Mouse (Mus musculus) C2C12 (cell line): ENCODE measurements around the gene Cnot9. TPM values are rescaled to one million over a fixed set of nuclear protein-coding genes. Genes with fewer than 3 reads are reported as not detected.

ENCODE experiments used
- H3K27me3 ChIP-seq: one replicate; pipeline ENCODE4 v1.6.1; 2011; ENCODE audit not compliant: control insufficient read depth, insufficient read depth, insufficient read length
- H3K36me3 ChIP-seq: one replicate; pipeline ENCODE4 v1.6.1; 2011; ENCODE audit not compliant: control insufficient read depth, insufficient read depth
- H3K4me3 ChIP-seq: one replicate; pipeline ENCODE4 v1.5.1; 2011; ENCODE audit warnings: mild to moderate bottlenecking, control low read depth; ENCODE audit not compliant: poor library complexity, insufficient read depth, severe bottlenecking
- H3K79me2 ChIP-seq: one replicate; pipeline ENCODE4 v1.6.1; 2011; ENCODE audit not compliant: control insufficient read depth, insufficient read depth
- H3K79me3 ChIP-seq: one replicate; pipeline ENCODE4 v1.6.1; 2011; ENCODE audit warnings: low read depth, control low read depth
- H3ac ChIP-seq: one replicate; pipeline ENCODE3; 2011; ENCODE audit warnings: low read depth; ENCODE audit not compliant: control insufficient read depth, insufficient read length
- CEBPB ChIP-seq: IDR thresholded peaks from one replicate; pipeline ENCODE4 v1.6.1; 2011; ENCODE audit warnings: low read depth, mild to moderate bottlenecking, control low read depth, moderate library complexity
- CTCF ChIP-seq: IDR thresholded peaks from one replicate; pipeline ENCODE4 v1.5.1; 2011; ENCODE audit not compliant: control insufficient read depth, insufficient read depth, insufficient read length
- FOSL1 ChIP-seq: IDR thresholded peaks from one replicate; pipeline ENCODE4 v1.8.0; 2011; ENCODE audit warnings: mild to moderate bottlenecking, low read length; ENCODE audit not compliant: poor library complexity, insufficient read depth, severe bottlenecking
- MAX ChIP-seq: IDR thresholded peaks from one replicate; pipeline ENCODE4 v1.6.1; 2011; ENCODE audit warnings: mild to moderate bottlenecking, control low read depth
- MYOD1 ChIP-seq: IDR thresholded peaks from one replicate; pipeline ENCODE4 v1.6.1; 2011; ENCODE audit warnings: low read depth; ENCODE audit not compliant: control insufficient read depth, insufficient read length
- MYOG ChIP-seq: IDR thresholded peaks from one replicate; pipeline ENCODE4 v1.6.1; 2011; ENCODE audit not compliant: control insufficient read depth, insufficient read length; ENCODE audit errors: extremely low read depth
- USF1 ChIP-seq: IDR thresholded peaks from one replicate; pipeline ENCODE4 v1.6.1; 2011; ENCODE audit warnings: low read depth, mild to moderate bottlenecking, control low read depth, moderate library complexity
- polyA plus RNA-seq: library from polyadenylated mRNA; unstranded; fragments of >200 nt; fragmentation: generic; extraction: Trizol; gene quantifications from one replicate; pipeline ENCODE4 v1.2.1, GENCODE M21; 2012; ENCODE audit warnings: missing spikeins

Cnot9 gene
- polyA plus RNA-seq, 1 experiment, result 52.4 TPM

- Histone ChIP-seq H3ac (no peak overlapping the region), H3K27me3 (no peaks in the 10 kb centered on the region), H3K4me3 (no peak overlapping the region), H3K79me3 (no peaks in the 10 kb centered on the region), H3K36me3 (no peaks in the 10 kb centered on the region), H3K79me2 (no peaks in the 10 kb centered on the region)
- no peak for TF ChIP-seq MAX
- TF ChIP-seq CEBPB, result no peak
- no peak for TF ChIP-seq MYOD1
- no peak for TF ChIP-seq CTCF
- TF ChIP-seq USF1, result no peak
- no peak for TF ChIP-seq MYOG
- TF ChIP-seq FOSL1, result no peak
Measured at GRCm38 (mm10) chr1:74538650-74539049, 32.8 kb downstream of the Cnot9 start.

DNA sequence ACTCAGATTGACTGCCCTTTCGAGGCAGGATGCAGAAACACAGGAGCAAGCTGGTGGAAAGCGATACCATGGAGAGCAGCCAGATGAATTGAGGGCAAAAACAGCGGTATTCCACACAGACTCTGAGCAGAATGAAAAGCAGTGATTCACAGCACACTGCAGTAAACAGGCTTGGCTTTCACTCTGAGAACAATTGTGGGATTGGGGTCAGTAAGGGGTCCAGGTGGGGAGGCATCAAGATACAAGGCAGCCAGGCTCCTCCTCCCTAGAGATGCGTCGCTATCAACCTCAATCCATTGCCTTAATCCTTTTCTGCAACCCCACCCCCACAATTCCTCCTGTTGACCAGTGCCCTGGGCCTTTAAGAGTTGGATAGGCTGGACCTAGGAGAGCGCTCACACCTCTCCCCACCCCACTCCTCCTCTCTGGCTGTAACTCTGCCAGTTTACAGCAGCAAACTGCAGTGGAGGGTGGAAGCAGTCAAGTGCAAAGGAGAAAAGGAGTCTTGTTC lies 36.6 kb downstream of the Cnot9 start, which contains the start of gene Plcd4:
Plcd4 (plus strand) TSS at position 438 of the 511 bp plus-strand sequence.
- Histone ChIP-seq H3ac (no peak within 1 kb of the TSS), H3K79me2 (no peaks in the 10 kb centered on the region), H3K36me3 (no peaks in the 10 kb centered on the region), H3K4me3 (no peak within 1 kb of the TSS), H3K27me3 (peaks cover 9% of the 10 kb centered on the region), H3K79me3 (no peaks in the 10 kb centered on the region)
- no peak for TF ChIP-seq CTCF
- TF ChIP-seq MYOG, result no peak
- no peak for TF ChIP-seq USF1
- TF ChIP-seq MAX, result no peak
- TF ChIP-seq MYOD1, result no peak
- TF ChIP-seq FOSL1, result no peak
- no peak for TF ChIP-seq CEBPB

GRCm38 (mm10) chr1:74544184-74544583 lies 38.3 kb downstream of the Cnot9 start, which contains the start of gene Usp37:
Usp37 (minus strand) TSS chr1:74544284.
- no peak for TF ChIP-seq CTCF
- TF ChIP-seq MYOD1, result no peak
- TF ChIP-seq MYOG, result no peak
- no peak for TF ChIP-seq FOSL1
- no peak for TF ChIP-seq CEBPB
- TF ChIP-seq MAX, result no peak
- TF ChIP-seq USF1, result no peak
- H3K79me2 ChIP-seq, result no peaks in the 10 kb centered on the region
- H3K79me3 ChIP-seq, result no peaks in the 10 kb centered on the region
- H3K36me3 ChIP-seq, result no peaks in the 10 kb centered on the region
- H3K4me3 ChIP-seq, result no peak within 1 kb of the TSS
- no peak within 1 kb of the TSS for H3ac ChIP-seq
- peaks cover 9% of the 10 kb centered on the region for H3K27me3 ChIP-seq

DNA sequence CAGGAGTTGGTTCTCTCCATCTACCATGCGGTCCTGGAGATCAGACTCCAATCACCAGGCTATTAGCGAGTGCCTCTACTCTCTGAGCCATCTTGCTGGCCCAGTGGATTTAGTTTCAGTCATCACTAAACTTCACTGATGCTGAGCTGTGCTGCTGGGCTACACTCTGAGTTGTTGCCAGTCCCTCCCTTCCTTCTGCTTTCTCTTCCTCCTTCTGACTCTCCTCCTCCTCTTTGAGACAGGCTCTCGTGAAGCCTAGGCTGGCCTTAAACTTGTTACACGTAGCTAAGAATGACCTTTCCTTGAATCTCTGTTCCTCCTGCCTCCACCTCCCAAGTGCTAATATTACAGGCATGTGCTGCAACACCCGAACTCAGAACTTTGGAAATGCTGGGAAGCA lies 53.2 kb downstream of the Cnot9 start:
- Histone ChIP-seq H3K27me3 (no peaks in the 10 kb centered on the region), H3K36me3 (peaks cover 2% of the 10 kb centered on the region), H3K79me3 (no peaks in the 10 kb centered on the region), H3ac (no peak overlapping the region), H3K4me3 (no peak overlapping the region), H3K79me2 (no peaks in the 10 kb centered on the region)
- TF ChIP-seq CTCF, result no peak
- TF ChIP-seq USF1, result no peak
- TF ChIP-seq MYOG, result no peak

DNA sequence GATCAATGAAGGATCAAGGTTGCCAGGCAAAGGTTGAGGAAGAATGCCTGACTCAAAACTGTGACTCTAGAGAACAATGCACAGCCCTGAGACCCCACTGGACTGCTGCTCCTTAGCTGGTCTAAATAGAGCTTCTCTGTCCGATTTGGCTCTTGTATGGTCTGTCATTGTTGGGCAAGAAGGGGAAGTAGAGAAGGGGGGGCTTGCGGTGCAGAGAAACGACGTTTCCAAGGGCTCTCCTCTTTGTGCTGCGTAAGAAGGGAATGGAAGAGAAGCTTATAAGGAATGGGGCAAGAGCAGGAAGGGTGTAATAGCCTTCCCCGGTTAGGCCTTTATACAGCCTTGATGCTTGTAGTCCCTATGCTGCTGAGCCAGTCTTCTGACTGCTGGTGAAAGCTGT lies 60.0 kb downstream of the Cnot9 start:
- Histone ChIP-seq H3K4me3 (no peak overlapping the region), H3K79me2 (no peaks in the 10 kb centered on the region), H3K36me3 (peaks cover 55% of the 10 kb centered on the region), H3K27me3 (no peaks in the 10 kb centered on the region), H3K79me3 (no peaks in the 10 kb centered on the region), H3ac (no peak overlapping the region)
- no peak for TF ChIP-seq MYOD1
- no peak for TF ChIP-seq USF1
- no peak for TF ChIP-seq CTCF
- TF ChIP-seq MYOG, result no peak
- TF ChIP-seq MAX, result no peak
- TF ChIP-seq CEBPB, result no peak
- TF ChIP-seq FOSL1, result no peak
